7 mouse cellular contexts compared by ENCODE assay signal in genomic region chr10:118121937-118122285, GRCm38 (mm10). TPM values are rescaled to one million over a fixed set of nuclear protein-coding genes. Genes with fewer than 3 reads are reported as not detected.
DNase-seq lines count a peak whose midpoint lies in the region; ATAC-seq and TF ChIP-seq lines count a peak whose summit lies in the region.

No protein-coding gene starts in this region.

- no peaks in the 10 kb centered on the region for H3K4me1 ChIP-seq in lung, postnatal 0 days (ENCODE audit: insufficient read depth, low read depth, low read length)
- peaks cover 2% of the 10 kb centered on the region; the same call in 1 of the 2 replicates for H3K4me1 ChIP-seq in lung, adult 2 months (ENCODE audit: control insufficient read depth, insufficient read depth, low read length)
- no peaks in the 10 kb centered on the region for H3K4me1 ChIP-seq in embryonic facial prominence, embryonic 11.5 days (ENCODE audit: control insufficient read depth, insufficient read depth, low read length)
- peaks cover 24% of the 10 kb centered on the region for H3K4me1 ChIP-seq in hindbrain, embryonic 13.5 days (replicated peaks)

- no peak for DNase-seq in lung, postnatal 0 days (ENCODE audit: low spot score)
- no peak for DNase-seq in lung, adult 2 months
- DNase-seq in embryonic facial prominence, embryonic 11.5 days (ENCODE audit: low spot score) = peak; percentile 73
- DNase-seq in neural tube, embryonic 10.5 days (ENCODE audit: extremely low spot score, low spot score) = peak; percentile 27
- DNase-seq in cerebellum, adult 18-20 months = no peak
- DNase-seq in left cerebral cortex, adult 2 months (ENCODE audit: extremely low spot score in 1 of 2, low spot score in 2 of 2) = no peak

- intact Hi-C loops in left cerebral cortex, adult 2 months (cut with DNase I) = no loop called here

- 0 out of 2 replicates have a peak, but pooled peaks have one; percentile 13 for ATAC-seq in lung, postnatal 0 days
- peak; percentile 59; the same call in 1 of the 2 replicates for ATAC-seq in embryonic facial prominence, embryonic 11.5 days (replicated peaks; ENCODE audit: insufficient number of reproducible peaks, low FRiP score, low TSS enrichment, low read depth)
- ATAC-seq in hindbrain, embryonic 13.5 days (ENCODE audit: low FRiP score) = peak; percentile 91

- no peaks in the 10 kb centered on the region for H3K9me3 ChIP-seq in lung, postnatal 0 days (ENCODE audit: low read length)
- H3K9me3 ChIP-seq in embryonic facial prominence, embryonic 11.5 days (replicated peaks; ENCODE audit: control insufficient read depth, low read length) = no peaks in the 10 kb centered on the region
- no peaks in the 10 kb centered on the region for H3K9me3 ChIP-seq in hindbrain, embryonic 13.5 days

- no peak for TF ChIP-seq CTCF in lung, postnatal 0 days (IDR thresholded peaks at IDR 0.05)
- no peak for TF ChIP-seq CTCF in lung, adult 2 months (IDR thresholded peaks at IDR 0.05; ENCODE audit: insufficient read depth, low read length)
- TF ChIP-seq CTCF in left cerebral cortex, adult 2 months (IDR thresholded peaks at IDR 0.05) = no peak

- H3K27ac ChIP-seq in lung, postnatal 0 days (ENCODE audit: low read length) = no peak overlapping the region
- no peak overlapping the region; the same call in 1 of the 2 replicates for H3K27ac ChIP-seq in embryonic facial prominence, embryonic 11.5 days (replicated peaks; ENCODE audit: low read depth, low read length)
- H3K27ac ChIP-seq in hindbrain, embryonic 13.5 days = peak overlapping the region; percentile 74
- H3K27ac ChIP-seq in left cerebral cortex, adult 2 months = no peak overlapping the region

- no peaks in the 10 kb centered on the region for H3K36me3 ChIP-seq in lung, postnatal 0 days (ENCODE audit: insufficient read depth, low read length)
- no peaks in the 10 kb centered on the region for H3K36me3 ChIP-seq in embryonic facial prominence, embryonic 11.5 days (replicated peaks; ENCODE audit: control insufficient read depth, insufficient read depth, low read depth, low read length)
- no peaks in the 10 kb centered on the region for H3K36me3 ChIP-seq in hindbrain, embryonic 13.5 days

- H3K27me3 ChIP-seq in lung, postnatal 0 days (replicated peaks; ENCODE audit: insufficient read depth, low read length) = no peaks in the 10 kb centered on the region
- H3K27me3 ChIP-seq in embryonic facial prominence, embryonic 11.5 days (ENCODE audit: control insufficient read depth, insufficient read depth, low read length) = no peaks in the 10 kb centered on the region
- no peaks in the 10 kb centered on the region for H3K27me3 ChIP-seq in hindbrain, embryonic 13.5 days

- no peak overlapping the region for H3K9ac ChIP-seq in lung, postnatal 0 days (replicated peaks; ENCODE audit: low read depth)
- H3K9ac ChIP-seq in embryonic facial prominence, embryonic 11.5 days (replicated peaks; ENCODE audit: low read length) = no peak overlapping the region
- H3K9ac ChIP-seq in hindbrain, embryonic 13.5 days = no peak overlapping the region

- peak overlapping the region; percentile 17 for H3K4me2 ChIP-seq in lung, postnatal 0 days (replicated peaks; ENCODE audit: low read depth, low read length)
- H3K4me2 ChIP-seq in embryonic facial prominence, embryonic 11.5 days (ENCODE audit: low read depth, low read length) = no peak overlapping the region
- peak overlapping the region; percentile 39 for H3K4me2 ChIP-seq in hindbrain, embryonic 13.5 days

- 40% methylated on average over 13 of the region's 13 CpGs for WGBS in lung, postnatal 0 days
- 47% methylated on average over 13 of the region's 13 CpGs for WGBS in lung, adult 2 months
- WGBS in embryonic facial prominence, embryonic 11.5 days = 40% methylated on average over 13 of the region's 13 CpGs
- WGBS in hindbrain, embryonic 13.5 days = 48% methylated on average over 13 of the region's 13 CpGs

- no peak for TF ChIP-seq EP300 in lung, postnatal 0 days (IDR thresholded peaks at IDR 0.05)

- no peak for TF ChIP-seq POLR2A in lung, adult 2 months (IDR thresholded peaks at IDR 0.05; ENCODE audit: borderline replicate concordance, extremely low read depth, low read depth, low read length)

- H3K4me3 ChIP-seq in lung, postnatal 0 days (ENCODE audit: low read depth, low read length) = no peak overlapping the region
- H3K4me3 ChIP-seq in lung, adult 2 months (replicated peaks; ENCODE audit: extremely low read depth, low read depth, low read length) = no peak overlapping the region
- H3K4me3 ChIP-seq in embryonic facial prominence, embryonic 11.5 days (ENCODE audit: low read depth, low read length) = no peak overlapping the region
- H3K4me3 ChIP-seq in hindbrain, embryonic 13.5 days = peak overlapping the region; percentile 5; the same call in 1 of the 2 replicates
- no peak overlapping the region for H3K4me3 ChIP-seq in left cerebral cortex, adult 2 months

RNA-seq across cellular contexts. Expression of gene Mdm1, which starts 19.7 kb away (rescaled TPM):
- polyA plus RNA-seq in lung, postnatal 0 days (2015; fragmentation: Nextera tagmentation; extraction: Ambion mirVana) = 13.6 and 16.4 TPM in 2 replicates
- polyA plus RNA-seq in lung, adult 2 months (2012; rRNA removed) = 5.1 and 8.4 TPM in 2 replicates
- polyA plus RNA-seq in embryonic facial prominence, embryonic 11.5 days (2014; fragmentation: Nextera tagmentation; extraction: Ambion mirVana) = 54.6 and 60.8 TPM in 2 replicates
- 36.6 and 37.1 TPM in 2 replicates for polyA plus RNA-seq in hindbrain, embryonic 13.5 days (2015; fragmentation: Nextera tagmentation; extraction: Ambion mirVana)
- 10 to 100 TPM in 1 of 2 experiments, 1 to 10 TPM in 1; 8.9 to 10.3 TPM for total RNA-seq in left cerebral cortex, adult 2 months (2021)

Comparison
In these comparisons a context has a peak if more than half of its experiments do, and no peak if none do; other contexts are left out.
1. ATAC-seq: peak in every context shown above with its lines; median percentile 91 in hindbrain, embryonic 13.5 days; 59 in embryonic facial prominence, embryonic 11.5 days; 13 in lung, postnatal 0 days.
2. DNase-seq: peak in embryonic facial prominence, embryonic 11.5 days (single experiment) and neural tube, embryonic 10.5 days (single experiment); none in lung, postnatal 0 days (single experiment), lung, adult 2 months (single experiment), cerebellum, adult 18-20 months (0 of 2) and left cerebral cortex, adult 2 months (0 of 2).